Comparison of ENCODE assay signal across 9 mouse cellular contexts in the genomic region with DNA sequence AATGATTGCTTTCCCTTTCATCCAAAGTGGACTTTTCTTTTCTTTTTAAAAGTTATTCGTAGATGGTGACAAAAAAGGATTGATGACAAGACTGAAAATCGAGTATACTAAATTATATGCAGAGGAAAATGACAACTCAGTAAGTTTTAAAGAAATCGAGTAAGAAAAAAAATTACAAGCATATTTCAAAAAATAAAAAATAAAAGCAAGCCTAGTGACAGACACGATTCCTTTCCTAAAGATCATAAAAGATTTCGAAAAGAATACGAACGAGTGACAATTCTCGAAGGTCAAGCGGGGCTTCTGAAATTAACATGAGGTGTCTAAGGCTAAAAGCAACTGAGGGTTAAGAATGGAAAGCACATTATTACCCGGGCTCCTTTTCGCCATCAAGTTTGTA. TPM values are rescaled to one million over a fixed set of nuclear protein-coding genes. Genes with fewer than 3 reads are reported as not detected.
DNase-seq lines count a peak whose midpoint lies in the region; ATAC-seq and TF ChIP-seq lines count a peak whose summit lies in the region.
"Had no signal": no experiment of that assay in that cellular context is flagged by ENCODE, and none has a peak within 500 bp of the region (broad histone marks: within the 10 kb centered on the region; RNA-seq: fewer than 3 reads in every experiment).

No protein-coding gene starts in this region.

- peak overlapping the region; percentile 90 for H3K27ac ChIP-seq in layer of hippocampus, adult 2 months
- H3K27ac ChIP-seq in embryonic facial prominence, embryonic 10.5 days (replicated peaks) = peak overlapping the region; percentile 97
- peak overlapping the region; percentile 96 for H3K27ac ChIP-seq in hindbrain, postnatal 0 days
- H3K27ac ChIP-seq in midbrain, postnatal 0 days (ENCODE audit: low read depth, low read length) = peak overlapping the region; percentile 96

- H3K36me3 ChIP-seq in embryonic facial prominence, embryonic 10.5 days (replicated peaks) = peaks cover 7% of the 10 kb centered on the region; the same call in 1 of the 2 replicates
- H3K36me3 ChIP-seq in hindbrain, postnatal 0 days (ENCODE audit: insufficient read depth, low read length) = no peaks in the 10 kb centered on the region
- no peaks in the 10 kb centered on the region for H3K36me3 ChIP-seq in midbrain, postnatal 0 days (ENCODE audit: insufficient read depth, low read length)

- no peak for ATAC-seq in hindbrain, postnatal 0 days
- ATAC-seq in midbrain, postnatal 0 days (ENCODE audit: low FRiP score) = no peak

- DNase-seq in layer of hippocampus, adult 2 months (ENCODE audit: low spot score in 2 of 2) = no peak
- no peak for DNase-seq in layer of hippocampus, adult 9-10 months (ENCODE audit: low spot score)
- DNase-seq in embryonic facial prominence, embryonic 10.5 days (ENCODE audit: low spot score) = no peak
- DNase-seq in hindbrain, postnatal 0 days (ENCODE audit: low spot score) = no peak
- no peak for DNase-seq in midbrain, postnatal 0 days (ENCODE audit: low spot score)
- no peak for DNase-seq in left cerebral cortex, adult 18-20 months (ENCODE audit: low spot score in 2 of 2)
- no peak for DNase-seq in layer of hippocampus, postnatal 14 days (ENCODE audit: low spot score in 2 of 2)
- no peak for DNase-seq in spleen, postnatal 14 days (ENCODE audit: low spot score in 2 of 2)

- H3K4me2 ChIP-seq in hindbrain, postnatal 0 days (ENCODE audit: low read depth, low read length) = peak overlapping the region; percentile 84
- H3K4me2 ChIP-seq in midbrain, postnatal 0 days (ENCODE audit: low read depth, low read length, poor library complexity, severe bottlenecking) = peak overlapping the region; percentile 78

- H3K4me1 ChIP-seq in embryonic facial prominence, embryonic 10.5 days = peaks cover 16% of the 10 kb centered on the region
- H3K4me1 ChIP-seq in hindbrain, postnatal 0 days (ENCODE audit: insufficient read depth, low read length) = no peaks in the 10 kb centered on the region
- no peaks in the 10 kb centered on the region for H3K4me1 ChIP-seq in midbrain, postnatal 0 days (ENCODE audit: insufficient read depth, low read length)

- H3K9me3 ChIP-seq in embryonic facial prominence, embryonic 10.5 days = no peaks in the 10 kb centered on the region
- H3K9me3 ChIP-seq in hindbrain, postnatal 0 days (ENCODE audit: low read length) = no peaks in the 10 kb centered on the region
- no peaks in the 10 kb centered on the region for H3K9me3 ChIP-seq in midbrain, postnatal 0 days (ENCODE audit: low read length)

- 2% methylated on average over 11 of the region's 11 CpGs for WGBS in embryonic facial prominence, embryonic 10.5 days
- 2% methylated on average over 11 of the region's 11 CpGs for WGBS in hindbrain, postnatal 0 days
- 2% methylated on average over 11 of the region's 11 CpGs for WGBS in midbrain, postnatal 0 days

- no peak for TF ChIP-seq CTCF in layer of hippocampus, adult 2 months (conservative IDR thresholded peaks at IDR 0.05)
- no peak for TF ChIP-seq CTCF in hindbrain, postnatal 0 days (IDR thresholded peaks at IDR 0.05; ENCODE audit: low read depth)
- TF ChIP-seq CTCF in midbrain, postnatal 0 days (IDR thresholded peaks at IDR 0.05) = no peak

- peak overlapping the region; percentile 93 for H3K9ac ChIP-seq in hindbrain, postnatal 0 days (replicated peaks; ENCODE audit: low read length)
- H3K9ac ChIP-seq in midbrain, postnatal 0 days (replicated peaks; ENCODE audit: low read length, poor library complexity, severe bottlenecking) = peak overlapping the region; percentile 90

- peak overlapping the region; percentile 98 for H3K4me3 ChIP-seq in layer of hippocampus, adult 2 months
- peak overlapping the region; percentile 99 for H3K4me3 ChIP-seq in embryonic facial prominence, embryonic 10.5 days
- peak overlapping the region; percentile 94 for H3K4me3 ChIP-seq in hindbrain, postnatal 0 days (ENCODE audit: low read length)
- peak overlapping the region; percentile 98 for H3K4me3 ChIP-seq in midbrain, postnatal 0 days (ENCODE audit: low read depth, low read length)

- H3K27me3 ChIP-seq in embryonic facial prominence, embryonic 10.5 days (replicated peaks; ENCODE audit: low read depth, poor library complexity, severe bottlenecking) = no peaks in the 10 kb centered on the region
- no peaks in the 10 kb centered on the region for H3K27me3 ChIP-seq in hindbrain, postnatal 0 days (ENCODE audit: insufficient read depth, low read length)
- H3K27me3 ChIP-seq in midbrain, postnatal 0 days (ENCODE audit: insufficient read depth, low read length) = no peaks in the 10 kb centered on the region

RNA-seq across cellular contexts. Expression of a gene that starts 1.0 kb away (rescaled TPM):
- total RNA-seq in layer of hippocampus, adult 2 months (2021) = 10 to 100 TPM; 71.3 to 74.8 TPM
- polyA plus RNA-seq in embryonic facial prominence, embryonic 10.5 days (2016; fragmentation: Nextera tagmentation; extraction: Ambion mirVana) = 185 and 197 TPM in 2 replicates
- total RNA-seq in hindbrain, postnatal 0 days (2014; rRNA removed) = 67.4 and 90.4 TPM in 2 replicates
- polyA plus RNA-seq in hindbrain, postnatal 0 days (2015; fragmentation: Nextera tagmentation; extraction: Ambion mirVana) = 155 and 157 TPM in 2 replicates
- 87.0 and 95.6 TPM in 2 replicates for total RNA-seq in midbrain, postnatal 0 days (2014; rRNA removed)
- 170 and 183 TPM in 2 replicates for polyA plus RNA-seq in midbrain, postnatal 0 days (2015; fragmentation: Nextera tagmentation; extraction: Ambion mirVana)
- 10 to 100 TPM; 70.7 to 76.2 TPM for total RNA-seq in left cerebral cortex, adult 18-20 months (2021)
- 10 to 100 TPM; 84.9 to 85.7 TPM for total RNA-seq in layer of hippocampus, postnatal 14 days (2021)

RNA-seq across cellular contexts. Expression of a gene that starts 17.4 kb away (rescaled TPM):
- total RNA-seq in layer of hippocampus, adult 2 months (2021) = 10 to 100 TPM; 29.3 to 29.5 TPM
- polyA plus RNA-seq in embryonic facial prominence, embryonic 10.5 days (2016; fragmentation: Nextera tagmentation; extraction: Ambion mirVana) = 11.4 and 12.3 TPM in 2 replicates
- 8.9 and 9.6 TPM in 2 replicates for total RNA-seq in hindbrain, postnatal 0 days (2014; rRNA removed)
- 11.4 and 12.6 TPM in 2 replicates for polyA plus RNA-seq in hindbrain, postnatal 0 days (2015; fragmentation: Nextera tagmentation; extraction: Ambion mirVana)
- 6.4 and 10.9 TPM in 2 replicates for total RNA-seq in midbrain, postnatal 0 days (2014; rRNA removed)
- 11.1 and 13.0 TPM in 2 replicates for polyA plus RNA-seq in midbrain, postnatal 0 days (2015; fragmentation: Nextera tagmentation; extraction: Ambion mirVana)
- 10 to 100 TPM; 24.2 to 28.7 TPM for total RNA-seq in left cerebral cortex, adult 18-20 months (2021)
- total RNA-seq in layer of hippocampus, postnatal 14 days (2021) = 10 to 100 TPM; 25.5 to 31.3 TPM

RNA-seq across cellular contexts. Expression of a gene that starts 21.2 kb away (rescaled TPM):
- total RNA-seq in layer of hippocampus, adult 2 months (2021) = 10 to 100 TPM; 81.2 to 89.4 TPM
- polyA plus RNA-seq in embryonic facial prominence, embryonic 10.5 days (2016; fragmentation: Nextera tagmentation; extraction: Ambion mirVana) = 140 and 143 TPM in 2 replicates
- 100 and 124 TPM in 2 replicates for total RNA-seq in hindbrain, postnatal 0 days (2014; rRNA removed)
- 134 and 139 TPM in 2 replicates for polyA plus RNA-seq in hindbrain, postnatal 0 days (2015; fragmentation: Nextera tagmentation; extraction: Ambion mirVana)
- 120 and 126 TPM in 2 replicates for total RNA-seq in midbrain, postnatal 0 days (2014; rRNA removed)
- 138 and 149 TPM in 2 replicates for polyA plus RNA-seq in midbrain, postnatal 0 days (2015; fragmentation: Nextera tagmentation; extraction: Ambion mirVana)
- 10 to 100 TPM; 86.2 to 87.1 TPM for total RNA-seq in left cerebral cortex, adult 18-20 months (2021)
- 10 to 100 TPM; 77.7 to 79.7 TPM for total RNA-seq in layer of hippocampus, postnatal 14 days (2021)

RNA-seq across cellular contexts. Expression of a gene that starts 21.6 kb away (rescaled TPM):
- under 1 TPM in 1 of 2 experiments, not detected in 1; 0.74 TPM for total RNA-seq in layer of hippocampus, adult 2 months (2021)
- polyA plus RNA-seq in embryonic facial prominence, embryonic 10.5 days (2016; fragmentation: Nextera tagmentation; extraction: Ambion mirVana) = 0.40 TPM in 1 of 2 replicates, not detected in the other
- total RNA-seq in hindbrain, postnatal 0 days (2014; rRNA removed) = 7.0 TPM in 1 of 2 replicates, not detected in the other
- polyA plus RNA-seq in hindbrain, postnatal 0 days (2015; fragmentation: Nextera tagmentation; extraction: Ambion mirVana) = 0.29 and 0.84 TPM in 2 replicates
- total RNA-seq in midbrain, postnatal 0 days (2014; rRNA removed) = not detected in 2 replicates
- 0.34 and 0.93 TPM in 2 replicates for polyA plus RNA-seq in midbrain, postnatal 0 days (2015; fragmentation: Nextera tagmentation; extraction: Ambion mirVana)
- not detected for total RNA-seq in left cerebral cortex, adult 18-20 months (2021)
- not detected for total RNA-seq in layer of hippocampus, postnatal 14 days (2021)
- total RNA-seq: hematopoietic stem cell, adult 5-6 weeks had no signal

RNA-seq across cellular contexts. Expression of a gene that starts 26.2 kb away (rescaled TPM):
- total RNA-seq in layer of hippocampus, adult 2 months (2021) = 10 to 100 TPM; 39.6 to 54.0 TPM
- 81.4 and 91.1 TPM in 2 replicates for polyA plus RNA-seq in embryonic facial prominence, embryonic 10.5 days (2016; fragmentation: Nextera tagmentation; extraction: Ambion mirVana)
- total RNA-seq in hindbrain, postnatal 0 days (2014; rRNA removed) = 28.3 and 31.7 TPM in 2 replicates
- 78.1 and 83.9 TPM in 2 replicates for polyA plus RNA-seq in hindbrain, postnatal 0 days (2015; fragmentation: Nextera tagmentation; extraction: Ambion mirVana)
- 29.7 and 34.0 TPM in 2 replicates for total RNA-seq in midbrain, postnatal 0 days (2014; rRNA removed)
- polyA plus RNA-seq in midbrain, postnatal 0 days (2015; fragmentation: Nextera tagmentation; extraction: Ambion mirVana) = 84.3 and 93.4 TPM in 2 replicates
- 10 to 100 TPM; 35.4 to 40.1 TPM for total RNA-seq in left cerebral cortex, adult 18-20 months (2021)
- total RNA-seq in layer of hippocampus, postnatal 14 days (2021) = 10 to 100 TPM; 48.1 to 55.2 TPM
